Mouse (Mus musculus): ENCODE results near the gene Atp6v1g1.

GRCm38 (mm10) chr4:63594459-63595110 is 50.0 kb downstream of the Atp6v1g1 start:
- TF ChIP-seq ZC3H11A (IDR thresholded peaks at IDR 0.05; ENCODE audit: borderline replicate concordance, low read depth, low read length) (no peak), HCFC1 (IDR thresholded peaks at IDR 0.05; ENCODE audit: borderline replicate concordance, insufficient read depth, low read length) (no peak), CHD2 (IDR thresholded peaks at IDR 0.05; ENCODE audit: low read depth, low read length) (no peak), ZNF384 (IDR thresholded peaks at IDR 0.05; ENCODE audit: low read depth, low read length) (no peak), MAFK (IDR thresholded peaks at IDR 0.05; ENCODE audit: insufficient read depth, low read depth, low read length) (no peak)
